Mouse (Mus musculus) leukemia stem cell, adult 10-12 weeks (primary cell): ENCODE measurements around the gene Zscan4e. TPM values are rescaled to one million over a fixed set of nuclear protein-coding genes. Genes with fewer than 3 reads are reported as not detected.

Source experiments
- polyA plus RNA-seq: library from polyadenylated mRNA; stranded (reverse); fragments of >175 nt; gene quantifications from 2 replicates; pipeline ENCODE4 v1.2.3, GENCODE M21; 2012; ENCODE audit warnings: low replicate concordance

Gene Zscan4e
- not detected in 2 replicates for polyA plus RNA-seq

GRCm38 (mm10) chr7:11310582-11310981 is at the start of gene Zscan4e:
Zscan4e (minus strand) TSS chr7:11310682.

Other genes with a start within 250 kb of the Zscan4e start
- not detected in 2 replicates for gene Zscan4-ps1, start 241.0 kb downstream of the Zscan4e start, polyA plus RNA-seq
- not detected in 2 replicates for gene Zscan4d, start 144.5 kb downstream of the Zscan4e start, polyA plus RNA-seq
- not detected in 2 replicates for gene Zscan4f, start 87.2 kb upstream of the Zscan4e start, polyA plus RNA-seq
- not detected in 2 replicates for gene Zscan4-ps2, start 203.6 kb upstream of the Zscan4e start, polyA plus RNA-seq